Mouse (Mus musculus) intestine, embryonic 15.5 days (tissue): ENCODE data around the gene Fbxo17. TPM values are rescaled to one million over a fixed set of nuclear protein-coding genes. Genes with fewer than 3 reads are reported as not detected.
"Not testable (repeated sequence)": the region's sequence is repeated elsewhere in the genome, so short reads cannot be mapped to it uniquely, and the experiment has no call there.

Experiments
- ATAC-seq: fragments of 200-750 bp; cut with Nextera tagmentation; 2 replicates; pipeline ENCODE4 v1.8.0; 2017; ENCODE audit warnings: moderate TSS enrichment, moderate library complexity
- H3K27ac ChIP-seq: fragments of 300-500 bp; sonication (generic); 2 replicates; pipeline ENCODE4 v1.5.1; 2015; ENCODE audit warnings: mild to moderate bottlenecking, inconsistent platforms
- H3K27me3 ChIP-seq: fragments of 300-500 bp; sonication (generic); replicated peaks from 2 replicates; pipeline ENCODE4 v1.6.1; 2015; ENCODE audit warnings: inconsistent platforms
- H3K36me3 ChIP-seq: fragments of 300-500 bp; sonication (generic); 2 replicates; pipeline ENCODE4 v1.6.1; 2015; ENCODE audit warnings: inconsistent platforms
- H3K4me1 ChIP-seq: fragments of 300-500 bp; sonication (generic); replicated peaks from 2 replicates; pipeline ENCODE4 v1.6.1; 2015; ENCODE audit warnings: inconsistent platforms
- H3K4me2 ChIP-seq: fragments of 300-500 bp; sonication (generic); replicated peaks from 2 replicates; pipeline ENCODE4 v1.6.1; 2015; ENCODE audit warnings: mild to moderate bottlenecking, inconsistent platforms
- H3K4me3 ChIP-seq: fragments of 300-500 bp; sonication (generic); replicated peaks from 2 replicates; pipeline ENCODE4 v1.5.1; 2015; ENCODE audit warnings: inconsistent platforms
- H3K9ac ChIP-seq: fragments of 300-500 bp; sonication (generic); 2 replicates; pipeline ENCODE4 v1.6.1; 2015; ENCODE audit warnings: inconsistent platforms
- H3K9me3 ChIP-seq: fragments of 300-500 bp; sonication (generic); 2 replicates; pipeline ENCODE4 v1.6.1; 2016; ENCODE audit warnings: inconsistent platforms
- WGBS: fragments of 180-500 bp; shearing (Covaris S2); methylation state at CpG from one replicate; pipeline ENCODE4 v1.1.7; 2015; 5-methylcytosine and 5-hydroxymethylcytosine counted together
- polyA plus RNA-seq: library from polyadenylated mRNA; unstranded; fragments of >200 nt; fragmentation: Nextera tagmentation; extraction: Ambion mirVana; gene quantifications from 2 replicates; pipeline ENCODE4 v1.2.1, GENCODE M21; 2015

Gene Fbxo17
- polyA plus RNA-seq, 1 experiment from 2014 or later, result 6.7 TPM

DNA sequence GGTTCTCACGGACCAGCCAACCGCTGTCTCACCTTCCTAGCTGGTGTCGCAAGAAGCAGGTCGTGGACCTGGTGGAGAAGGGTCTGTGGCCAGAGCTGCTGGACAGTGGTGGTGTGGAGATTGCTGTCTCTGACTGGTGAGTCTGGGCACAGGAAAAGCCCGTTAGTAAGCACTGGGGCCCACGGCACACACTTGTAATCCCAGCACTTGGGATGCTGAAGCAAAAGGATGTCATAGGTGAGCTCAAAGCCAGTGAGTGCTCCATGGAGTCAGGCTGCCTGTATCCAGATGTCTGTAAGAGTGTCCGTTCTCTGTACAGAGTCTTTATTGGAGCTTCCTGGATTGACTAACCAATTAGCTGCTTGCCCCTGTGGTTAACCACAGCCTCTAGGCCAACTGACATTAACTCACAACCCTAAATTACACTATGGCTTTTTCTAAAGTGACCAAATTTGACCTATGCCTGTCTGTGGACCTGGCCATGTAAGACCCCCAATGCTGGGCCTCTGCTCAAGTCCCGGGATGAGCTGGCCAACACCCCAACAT is 21.6 kb upstream of the Fbxo17 start:
- no peak overlapping the region for H3K4me2 ChIP-seq
- WGBS, result 60% methylated on average over 8 of the region's 8 CpGs
- H3K9me3 ChIP-seq, result no peaks in the 10 kb centered on the region
- H3K4me3 ChIP-seq, result no peak overlapping the region
- H3K27ac ChIP-seq, result no peak overlapping the region
- no peak for ATAC-seq
- H3K4me1 ChIP-seq, result peaks cover 5% of the 10 kb centered on the region; the same call in 1 of the 2 replicates
- H3K36me3 ChIP-seq, result no peaks in the 10 kb centered on the region
- H3K27me3 ChIP-seq, result peaks cover 13% of the 10 kb centered on the region
- no peak overlapping the region for H3K9ac ChIP-seq

DNA sequence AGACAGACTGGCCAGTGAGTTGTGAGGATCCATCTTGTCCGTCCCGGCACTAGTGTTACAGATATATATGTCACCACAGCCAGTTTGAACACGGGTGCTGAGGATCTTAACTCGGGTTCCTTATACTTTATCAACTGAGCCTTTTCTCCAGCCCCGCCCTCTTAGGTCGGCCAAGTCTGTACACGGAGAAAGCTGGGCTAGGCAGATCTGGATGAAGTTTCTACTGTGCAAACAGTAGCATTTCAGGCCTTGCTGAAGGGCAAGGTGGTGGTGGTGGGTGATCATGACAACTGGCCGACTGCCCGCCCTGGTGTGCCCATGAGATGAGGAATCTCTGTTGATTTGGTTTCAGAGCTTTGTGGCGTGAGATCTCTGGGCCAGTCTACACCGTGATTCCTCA is 19.3 kb upstream of the Fbxo17 start:
- Histone ChIP-seq H3K4me1 (peaks cover 5% of the 10 kb centered on the region; the same call in 1 of the 2 replicates), H3K4me2 (no peak overlapping the region), H3K27me3 (peaks cover 13% of the 10 kb centered on the region), H3K9ac (no peak overlapping the region), H3K27ac (no peak overlapping the region), H3K36me3 (no peaks in the 10 kb centered on the region), H3K4me3 (no peak overlapping the region), H3K9me3 (no peaks in the 10 kb centered on the region)
- no peak for ATAC-seq
- 85% methylated on average over 11 of the region's 11 CpGs for WGBS

DNA sequence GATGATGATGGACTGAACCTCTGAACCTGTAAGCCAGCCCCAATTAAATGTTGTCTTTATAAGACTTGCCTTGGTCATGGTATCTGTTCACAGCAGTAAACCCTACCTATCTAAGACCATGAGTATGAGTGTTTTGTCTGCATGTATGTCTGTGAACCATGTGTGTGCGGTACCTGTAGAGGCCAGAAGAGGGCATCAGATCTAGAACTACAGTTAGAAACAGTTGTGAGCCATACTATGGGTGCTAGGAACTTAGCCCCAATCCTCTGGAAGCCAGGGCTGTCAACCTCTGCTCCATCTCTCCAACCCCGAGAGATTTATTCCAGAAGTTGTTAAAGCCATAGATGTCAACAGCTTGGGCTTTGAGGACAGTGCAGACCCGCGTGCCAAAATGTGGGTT is 16.3 kb upstream of the Fbxo17 start:
- Histone ChIP-seq H3K27ac (no peak overlapping the region), H3K4me3 (no peak overlapping the region), H3K9me3 (no peaks in the 10 kb centered on the region), H3K27me3 (no peaks in the 10 kb centered on the region), H3K4me2 (no peak overlapping the region), H3K36me3 (no peaks in the 10 kb centered on the region), H3K4me1 (no peaks in the 10 kb centered on the region), H3K9ac (no peak overlapping the region)
- no peak for ATAC-seq
- WGBS, result 96% methylated on average over 4 of the region's 4 CpGs

DNA sequence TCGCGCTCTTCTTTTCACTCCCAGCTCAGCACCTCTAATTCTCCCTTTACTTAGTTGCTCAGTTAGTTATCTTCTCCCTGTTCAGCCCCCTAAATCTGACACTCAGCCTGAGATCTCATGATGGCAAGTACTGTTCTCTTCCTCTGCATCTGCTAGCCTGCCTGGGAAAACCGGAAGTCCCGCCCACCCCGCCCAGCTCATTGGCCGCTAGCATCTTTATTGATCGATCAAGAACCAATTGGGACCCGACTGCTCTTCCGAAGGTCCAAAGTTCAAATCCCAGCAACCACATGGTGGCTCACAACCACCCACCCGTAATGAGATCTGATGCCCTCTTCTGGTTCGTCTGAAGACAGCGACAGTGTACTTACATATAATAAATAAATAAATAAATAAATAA is 15.3 kb upstream of the Fbxo17 start:
- H3K27me3 ChIP-seq, H3K4me3 ChIP-seq, ATAC-seq, H3K36me3 ChIP-seq, H3K27ac ChIP-seq, H3K4me1 ChIP-seq, H3K4me2 ChIP-seq, H3K9me3 ChIP-seq, H3K9ac ChIP-seq: not testable (repeated sequence)
- 95% methylated on average over 12 of the region's 12 CpGs for WGBS

DNA sequence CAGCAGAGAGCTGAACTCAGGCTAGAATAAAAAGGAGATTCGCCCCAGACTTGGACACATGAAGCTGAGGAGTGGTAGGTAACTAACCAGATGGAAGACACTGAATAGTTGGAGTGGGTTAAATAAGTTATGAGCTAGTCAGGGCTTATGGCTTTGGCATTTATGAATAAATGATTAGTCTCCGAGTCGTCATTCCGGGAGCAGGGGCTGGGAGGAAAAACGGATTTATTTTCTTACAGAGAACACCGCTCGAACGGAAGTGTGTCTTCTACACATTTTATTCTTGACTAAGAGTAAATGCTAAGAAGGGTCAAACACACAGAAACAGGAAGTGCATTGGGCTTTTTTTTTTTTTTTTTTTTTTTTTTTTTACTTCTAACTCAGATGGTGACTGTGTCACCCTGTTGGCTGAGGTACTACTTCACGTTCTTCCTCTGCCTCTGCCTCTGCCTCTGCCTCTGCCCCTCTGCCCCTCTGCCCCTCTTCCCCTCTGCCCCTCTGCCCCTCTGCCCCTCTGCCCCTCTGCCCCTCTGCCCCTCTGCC is 13.9 kb upstream of the Fbxo17 start:
- Histone ChIP-seq H3K9ac (no peak overlapping the region), H3K27ac (no peak overlapping the region), H3K27me3 (no peaks in the 10 kb centered on the region), H3K4me3 (no peak overlapping the region), H3K4me1 (no peaks in the 10 kb centered on the region), H3K36me3 (no peaks in the 10 kb centered on the region), H3K4me2 (no peak overlapping the region), H3K9me3 (no peaks in the 10 kb centered on the region)
- WGBS, result 63% methylated on average over 9 of the region's 9 CpGs
- ATAC-seq, result no peak

DNA sequence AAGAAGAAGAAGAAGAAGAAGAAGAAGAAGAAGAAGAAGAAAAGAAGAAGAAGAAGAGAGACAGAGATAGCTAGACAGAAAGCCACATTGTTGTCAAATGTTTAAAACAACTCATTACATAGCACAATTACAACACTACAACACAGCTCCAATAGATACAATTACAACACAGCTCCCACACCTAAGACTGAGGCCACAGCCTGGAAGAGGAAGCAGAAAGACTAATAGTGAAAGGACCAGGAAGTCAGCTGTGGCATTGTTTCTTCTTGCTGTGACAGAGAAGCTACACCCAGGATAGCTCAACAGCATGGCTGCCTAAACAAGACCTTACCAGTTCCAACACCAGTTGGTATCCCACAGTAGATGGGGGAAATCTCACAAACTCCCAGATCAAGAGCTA is 7.2 kb upstream of the Fbxo17 start:
- no peaks in the 10 kb centered on the region for H3K36me3 ChIP-seq
- ATAC-seq, result no peak
- no peak overlapping the region for H3K27ac ChIP-seq
- no peaks in the 10 kb centered on the region for H3K4me1 ChIP-seq
- no peak overlapping the region for H3K9ac ChIP-seq
- no peaks in the 10 kb centered on the region for H3K27me3 ChIP-seq
- no peaks in the 10 kb centered on the region for H3K9me3 ChIP-seq
- H3K4me3 ChIP-seq, result no peak overlapping the region
- H3K4me2 ChIP-seq, result no peak overlapping the region

DNA sequence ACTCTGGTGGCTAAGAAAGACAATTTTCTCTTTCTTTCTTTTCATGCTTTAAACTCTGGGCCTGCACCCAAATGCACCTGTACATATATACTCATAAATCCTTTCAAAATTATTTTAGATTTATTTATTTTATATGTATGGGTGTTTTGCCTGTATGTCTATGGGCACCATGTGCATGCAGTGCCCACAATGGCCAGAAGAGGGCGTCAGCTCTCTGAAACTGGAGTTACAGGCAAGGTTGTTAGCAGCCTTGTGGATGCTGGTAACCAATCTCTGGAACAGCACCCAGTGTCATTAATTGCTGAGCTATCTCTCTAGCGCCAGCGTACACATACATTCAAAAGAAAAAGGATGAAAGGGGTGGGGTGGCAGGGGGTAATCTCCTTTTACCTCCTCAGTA is 5.6 kb upstream of the Fbxo17 start:
- ATAC-seq, result no peak
- H3K36me3 ChIP-seq, result no peaks in the 10 kb centered on the region
- no peak overlapping the region for H3K27ac ChIP-seq
- H3K9ac ChIP-seq, result no peak overlapping the region
- H3K9me3 ChIP-seq, result no peaks in the 10 kb centered on the region
- H3K4me1 ChIP-seq, result no peaks in the 10 kb centered on the region
- no peak overlapping the region for H3K4me2 ChIP-seq
- no peaks in the 10 kb centered on the region for H3K27me3 ChIP-seq
- no peak overlapping the region for H3K4me3 ChIP-seq
- WGBS, result 69% methylated on average over 3 of the region's 3 CpGs

DNA sequence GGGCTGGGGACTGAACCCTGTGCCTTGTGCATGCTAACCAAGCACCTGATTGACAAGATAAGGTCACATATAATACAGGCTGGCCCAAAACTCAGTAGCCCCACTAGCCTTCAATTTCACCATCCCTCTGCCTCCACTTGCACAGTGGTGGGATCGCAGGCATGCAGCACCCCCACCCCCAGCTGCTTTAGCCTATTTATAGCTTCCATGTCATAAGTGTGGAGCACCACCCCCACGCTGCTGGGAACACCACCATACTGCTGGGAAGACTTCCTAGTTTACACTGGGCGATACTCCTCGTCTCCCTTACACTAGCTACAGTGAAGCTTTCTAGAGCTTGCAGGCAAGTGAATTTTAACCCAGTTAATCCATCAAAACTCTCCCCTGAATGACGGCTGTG is 1.9 kb upstream of the Fbxo17 start:
- no peaks in the 10 kb centered on the region for H3K36me3 ChIP-seq
- no peak overlapping the region for H3K4me2 ChIP-seq
- no peaks in the 10 kb centered on the region for H3K27me3 ChIP-seq
- no peak overlapping the region for H3K27ac ChIP-seq
- ATAC-seq, result no peak
- H3K9ac ChIP-seq, result no peak overlapping the region
- H3K9me3 ChIP-seq, result no peaks in the 10 kb centered on the region
- no peak overlapping the region for H3K4me3 ChIP-seq
- H3K4me1 ChIP-seq, result 0 out of 2 replicates have a peak, but pooled peaks cover 2% of the 10 kb centered on the region
- WGBS, result 74% methylated on average over 5 of the region's 5 CpGs

DNA sequence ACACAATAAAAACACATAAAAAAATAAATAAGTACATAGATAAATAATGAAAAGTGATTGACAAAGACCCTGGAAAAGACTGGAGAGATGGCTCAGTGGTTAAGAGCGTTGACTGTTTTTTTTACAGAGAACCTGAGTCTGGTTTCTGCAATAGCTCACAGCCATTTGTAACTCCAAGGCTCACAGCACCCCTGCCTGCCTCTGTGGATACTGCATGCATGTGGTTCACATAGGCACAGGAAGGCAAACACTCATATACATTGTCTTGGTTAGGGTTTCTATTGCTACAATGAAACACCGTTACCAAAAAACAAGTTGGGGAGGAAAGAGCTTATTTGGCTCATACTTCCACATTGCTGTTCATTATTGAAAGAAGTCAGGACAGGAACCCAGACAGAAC is 1.0 kb upstream of the Fbxo17 start:
- no peak overlapping the region for H3K4me2 ChIP-seq
- no peak overlapping the region for H3K4me3 ChIP-seq
- H3K9ac ChIP-seq, result no peak overlapping the region
- 94% methylated on average over 2 of the region's 2 CpGs for WGBS
- no peak for ATAC-seq
- H3K36me3 ChIP-seq, result no peaks in the 10 kb centered on the region
- no peaks in the 10 kb centered on the region for H3K9me3 ChIP-seq
- 0 out of 2 replicates have a peak, but pooled peaks cover 2% of the 10 kb centered on the region for H3K4me1 ChIP-seq
- no peaks in the 10 kb centered on the region for H3K27me3 ChIP-seq
- no peak overlapping the region for H3K27ac ChIP-seq

DNA sequence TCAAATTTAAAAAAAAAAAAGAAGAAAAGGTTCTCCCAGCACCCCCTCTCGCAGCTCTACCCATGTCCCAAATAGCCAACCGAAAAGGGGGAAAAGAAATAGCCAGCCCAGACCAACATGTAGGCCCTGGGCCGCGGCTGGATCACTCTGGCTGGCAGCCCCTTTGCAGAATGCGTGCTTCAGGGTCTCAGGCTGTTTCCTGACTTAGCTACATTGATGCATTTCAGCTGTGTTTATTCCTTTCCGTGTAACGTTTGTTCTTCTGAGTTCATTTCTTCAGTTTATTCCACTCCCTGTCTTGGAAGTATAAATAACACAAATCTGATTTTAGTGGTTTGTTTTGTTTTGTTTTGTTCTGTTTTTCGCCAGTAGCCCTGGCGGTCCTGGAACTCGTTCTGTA is 1.1 kb downstream of the Fbxo17 start:
- Histone ChIP-seq H3K4me2 (no peak overlapping the region; the same call in 1 of the 2 replicates), H3K36me3 (no peaks in the 10 kb centered on the region), H3K4me1 (0 out of 2 replicates have a peak, but pooled peaks cover 2% of the 10 kb centered on the region), H3K9ac (no peak overlapping the region), H3K9me3 (no peaks in the 10 kb centered on the region), H3K27ac (no peak overlapping the region), H3K27me3 (no peaks in the 10 kb centered on the region), H3K4me3 (no peak overlapping the region)
- 71% methylated on average over 10 of the region's 10 CpGs for WGBS
- no peak for ATAC-seq

DNA sequence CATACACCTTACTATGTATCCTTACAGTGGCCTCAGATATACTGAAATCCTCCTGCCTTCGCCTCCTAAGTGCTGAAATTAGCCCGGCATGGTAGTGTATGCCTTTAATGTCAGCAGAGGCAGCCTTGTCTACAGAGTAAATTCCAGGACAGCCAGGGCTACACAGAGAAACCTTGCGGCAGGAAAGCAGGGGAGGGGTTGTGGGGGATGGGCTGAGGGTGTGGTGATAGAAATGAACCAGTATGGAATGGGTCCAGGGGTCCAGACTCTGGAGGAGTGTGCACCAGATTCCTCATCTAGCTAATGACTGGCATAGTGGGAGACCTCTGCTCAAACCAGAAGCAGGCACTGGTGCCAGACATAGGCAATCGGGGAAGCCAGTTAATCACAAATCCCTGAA is 2.6 kb downstream of the Fbxo17 start:
- no peak for ATAC-seq
- no peaks in the 10 kb centered on the region for H3K36me3 ChIP-seq
- 39% methylated on average over 4 of the region's 4 CpGs for WGBS
- H3K4me1 ChIP-seq, result 0 out of 2 replicates have a peak, but pooled peaks cover 2% of the 10 kb centered on the region
- no peaks in the 10 kb centered on the region for H3K9me3 ChIP-seq
- H3K4me3 ChIP-seq, result no peak overlapping the region
- no peak overlapping the region for H3K27ac ChIP-seq
- no peak overlapping the region for H3K9ac ChIP-seq
- no peaks in the 10 kb centered on the region for H3K27me3 ChIP-seq
- no peak overlapping the region for H3K4me2 ChIP-seq

DNA sequence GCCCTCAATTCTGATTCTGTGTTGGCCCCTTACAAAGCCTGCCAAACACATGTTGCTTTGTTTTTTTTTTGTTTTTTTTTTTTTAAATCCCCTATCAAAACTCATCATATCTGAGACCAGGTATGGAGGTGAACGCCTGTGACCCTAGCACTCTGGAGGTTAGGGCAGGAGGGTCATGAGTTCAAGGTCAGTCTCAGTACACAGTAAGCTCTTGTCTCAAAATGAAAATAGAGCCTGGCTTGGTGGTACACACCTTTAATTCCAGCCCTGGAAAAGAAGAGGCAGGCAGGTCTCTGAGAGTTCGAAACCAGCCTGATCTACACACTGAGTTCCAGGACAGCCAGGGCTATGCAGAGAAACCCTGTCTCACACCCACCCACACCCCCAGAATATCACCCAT is 3.0 kb downstream of the Fbxo17 start:
- 81% methylated on average over 2 of the region's 2 CpGs for WGBS
- Histone ChIP-seq H3K36me3 (no peaks in the 10 kb centered on the region), H3K27ac (no peak overlapping the region), H3K4me2 (no peak overlapping the region), H3K4me3 (no peak overlapping the region), H3K9ac (no peak overlapping the region), H3K27me3 (no peaks in the 10 kb centered on the region), H3K4me1 (0 out of 2 replicates have a peak, but pooled peaks cover 2% of the 10 kb centered on the region), H3K9me3 (no peaks in the 10 kb centered on the region)
- no peak for ATAC-seq

DNA sequence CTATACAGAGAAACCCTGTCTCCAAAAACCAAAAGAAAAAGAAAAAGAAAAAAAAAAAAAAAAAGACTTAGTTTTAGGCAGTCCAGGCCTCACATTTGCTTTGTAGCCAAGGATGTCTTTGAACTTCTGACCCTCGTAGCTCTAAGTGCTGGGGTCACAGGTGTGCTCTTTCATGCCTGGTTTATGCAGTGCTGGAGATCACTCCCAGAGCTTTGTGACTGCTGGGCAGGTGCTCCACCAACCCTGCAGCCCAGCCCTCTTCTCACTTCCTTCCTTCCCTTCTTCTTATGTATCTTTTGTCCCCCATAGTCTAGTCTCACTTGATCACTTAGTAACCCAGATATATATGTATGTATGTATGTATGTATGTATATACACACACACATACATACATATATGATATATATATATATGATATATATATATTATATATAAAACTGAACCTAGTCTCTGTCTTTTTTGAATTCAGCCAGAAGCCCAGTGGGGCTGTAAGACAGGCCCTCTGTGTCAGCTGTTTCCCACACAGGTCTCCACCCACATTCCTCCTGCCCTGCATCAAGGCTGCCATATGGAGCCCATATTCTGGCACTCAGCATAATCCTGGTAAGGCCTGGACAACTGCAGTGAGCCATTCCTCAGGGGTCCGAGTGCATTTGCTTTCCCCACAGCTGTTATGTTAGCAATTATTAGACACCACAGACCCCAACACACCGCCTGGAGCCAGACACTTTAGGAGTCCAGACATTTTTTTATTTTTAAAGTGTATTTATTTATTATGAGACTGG is 4.3 kb downstream of the Fbxo17 start:
- Histone ChIP-seq H3K9ac (no peak overlapping the region), H3K9me3 (no peaks in the 10 kb centered on the region), H3K36me3 (no peaks in the 10 kb centered on the region), H3K27ac (no peak overlapping the region), H3K4me2 (no peak overlapping the region), H3K4me3 (no peak overlapping the region), H3K27me3 (no peaks in the 10 kb centered on the region), H3K4me1 (0 out of 2 replicates have a peak, but pooled peaks cover 2% of the 10 kb centered on the region)
- no peak for ATAC-seq
- 80% methylated on average over 3 of the region's 3 CpGs for WGBS
